Mouse (Mus musculus) gastrocnemius, adult 2 months (tissue): ENCODE results near the gene Grm2. TPM values are rescaled to one million over a fixed set of nuclear protein-coding genes. Genes with fewer than 3 reads are reported as not detected.

Experiments used
- DNase-seq: peaks from one replicate; pipeline ENCODE4 v3.0.0; 2022
- H3K27ac ChIP-seq: fragments of 200-600 bp; 2 replicates; pipeline ENCODE4 v1.8.1; 2022; ENCODE audit warnings: mild to moderate bottlenecking
- H3K4me3 ChIP-seq: fragments of 200-600 bp; 2 replicates; pipeline ENCODE4 v1.8.1; 2022; ENCODE audit warnings: mild to moderate bottlenecking, moderate library complexity
- CTCF ChIP-seq: fragments of 200-600 bp; IDR thresholded peaks from 2 replicates; pipeline ENCODE4 v1.8.1; 2022; ENCODE audit warnings: antibody characterized with exemption, mild to moderate bottlenecking, moderate library complexity
- intact Hi-C: fragments of 180-260 bp; cut with DNase I; formaldehyde crosslinking; loops from one replicate; pipeline ENCODE4 v1.15.1; 2025
- total RNA-seq, 2 experiments: library from RNA; stranded (reverse); gene quantifications; 2 replicates each; pipeline ENCODE4 v1.2.3; 2021

Grm2 gene
- total RNA-seq, 2 experiments from 2014 or later, result not detected

GRCm38 (mm10) chr9:106675965-106676364, 20.1 kb upstream of the Grm2 start:
- DNase-seq, result no peak
- Histone ChIP-seq H3K27ac (no peak overlapping the region), H3K4me3 (no peak overlapping the region)
- TF ChIP-seq CTCF, result no peak
- intact Hi-C loops, result no loop called here

DNA sequence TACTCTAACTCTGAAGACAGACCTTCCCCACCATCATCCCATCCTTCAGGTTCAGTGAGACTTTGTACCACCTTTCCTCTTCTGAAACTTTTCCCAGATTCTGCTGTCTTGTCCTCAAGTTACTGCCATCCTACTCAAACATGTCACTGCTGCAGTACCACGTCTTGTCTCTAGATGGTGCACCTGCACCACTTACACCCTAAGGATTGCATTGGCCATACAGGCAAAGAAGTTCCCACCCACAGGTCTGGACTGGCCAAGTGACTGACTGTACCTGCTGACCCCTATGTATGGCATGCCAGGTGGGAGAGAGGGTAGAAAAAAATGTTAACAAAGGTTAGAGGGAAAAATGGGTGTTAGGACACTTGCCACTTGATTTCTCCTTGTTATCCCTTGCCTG, 19.6 kb upstream of the Grm2 start:
- intact Hi-C loops, result no loop called here
- TF ChIP-seq CTCF, result peak; percentile 98
- DNase-seq, result peak; percentile 83

DNA sequence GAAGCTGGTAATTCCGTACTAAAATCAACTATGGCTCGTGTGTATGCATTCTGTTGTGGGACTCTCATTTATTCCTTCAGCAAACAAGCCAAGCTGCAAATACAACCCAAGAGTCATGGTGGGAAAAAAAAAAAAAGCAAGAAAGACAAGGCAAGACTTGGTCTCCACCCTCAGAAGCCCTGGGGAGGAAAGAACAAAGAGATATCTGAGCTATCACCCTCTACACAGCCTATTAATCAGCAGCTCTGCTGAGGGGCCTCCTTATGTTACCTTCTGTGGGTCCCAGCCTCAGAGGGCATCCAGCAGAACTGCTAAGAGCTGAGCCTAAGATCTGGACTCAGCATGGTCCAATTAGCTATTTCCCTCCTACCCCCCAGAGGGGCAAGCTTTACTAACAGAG, 18.0 kb upstream of the Grm2 start:
- no peak for TF ChIP-seq CTCF
- intact Hi-C loops, result no loop called here
- DNase-seq, result no peak
- Histone ChIP-seq H3K27ac (no peak overlapping the region), H3K4me3 (no peak overlapping the region)

More for the DNA sequence above, 19.6 kb upstream of the Grm2 start:
- Histone ChIP-seq H3K4me3 (no peak overlapping the region), H3K27ac (no peak overlapping the region)

GRCm38 (mm10) chr9:106664856-106665255, 9.0 kb upstream of the Grm2 start:
- no peak overlapping the region for H3K27ac ChIP-seq

GRCm38 (mm10) chr9:106664433-106664832, 8.6 kb upstream of the Grm2 start:
- Histone ChIP-seq H3K4me3 (no peak overlapping the region), H3K27ac (no peak overlapping the region)
- intact Hi-C loops, result no loop called here
- DNase-seq, result no peak
- no peak for TF ChIP-seq CTCF

More at GRCm38 (mm10) chr9:106664856-106665255, 9.0 kb upstream of the Grm2 start:
- DNase-seq, result no peak
- intact Hi-C loops, result no loop called here
- no peak overlapping the region for H3K4me3 ChIP-seq
- TF ChIP-seq CTCF, result no peak

- H3K27ac ChIP-seq, result no peak overlapping the region
- no peak for TF ChIP-seq CTCF
- intact Hi-C loops, result no loop called here
- no peak for DNase-seq
- no peak overlapping the region for H3K4me3 ChIP-seq
Measured at GRCm38 (mm10) chr9:106663200-106663599, 7.3 kb upstream of the Grm2 start.

DNA sequence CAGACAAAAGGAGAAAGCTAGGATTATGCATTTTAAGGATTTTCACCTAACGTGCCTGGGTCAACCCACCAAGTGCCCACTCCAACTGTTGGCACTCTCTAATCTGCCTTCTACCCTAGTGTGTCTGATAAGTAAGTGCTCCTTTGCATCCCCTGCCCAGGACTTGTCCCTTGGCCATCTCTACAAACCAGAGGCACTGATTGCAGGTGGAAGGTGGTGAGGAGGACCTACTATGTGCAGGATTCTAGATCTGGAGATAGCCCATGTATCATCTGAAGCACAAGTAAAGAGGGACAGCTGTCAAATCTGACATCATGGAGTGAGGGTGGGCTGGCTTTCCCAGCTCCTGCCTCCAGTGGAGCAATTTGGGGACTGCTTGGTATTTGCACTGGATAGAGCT, 4.1 kb upstream of the Grm2 start:
- no peak overlapping the region for H3K27ac ChIP-seq
- no peak overlapping the region for H3K4me3 ChIP-seq
- no peak for TF ChIP-seq CTCF
- intact Hi-C loops, result no loop called here
- DNase-seq, result no peak

DNA sequence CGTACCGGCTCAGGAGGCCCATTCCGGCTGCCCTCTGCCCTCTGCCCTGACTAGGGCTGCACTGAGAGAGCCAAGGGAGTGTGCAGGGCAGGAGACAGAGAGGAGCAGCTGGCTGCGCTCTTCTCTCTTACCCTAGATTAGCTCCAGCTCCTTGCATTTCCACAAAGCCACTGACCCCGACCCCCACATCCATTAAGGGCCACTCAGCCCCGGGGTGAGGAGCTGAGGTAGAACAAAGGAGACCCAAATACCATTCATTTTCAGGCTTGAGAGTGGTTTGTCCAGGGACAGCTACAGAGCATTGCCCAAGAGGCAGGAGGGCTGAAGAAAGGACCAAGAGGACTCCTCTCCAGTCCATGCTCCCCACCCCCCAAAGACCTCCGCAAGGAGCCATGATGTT, 3.6 kb upstream of the Grm2 start:
- intact Hi-C loops, result no loop called here
- H3K4me3 ChIP-seq, result no peak overlapping the region
- no peak for DNase-seq
- TF ChIP-seq CTCF, result no peak
- H3K27ac ChIP-seq, result no peak overlapping the region

DNA sequence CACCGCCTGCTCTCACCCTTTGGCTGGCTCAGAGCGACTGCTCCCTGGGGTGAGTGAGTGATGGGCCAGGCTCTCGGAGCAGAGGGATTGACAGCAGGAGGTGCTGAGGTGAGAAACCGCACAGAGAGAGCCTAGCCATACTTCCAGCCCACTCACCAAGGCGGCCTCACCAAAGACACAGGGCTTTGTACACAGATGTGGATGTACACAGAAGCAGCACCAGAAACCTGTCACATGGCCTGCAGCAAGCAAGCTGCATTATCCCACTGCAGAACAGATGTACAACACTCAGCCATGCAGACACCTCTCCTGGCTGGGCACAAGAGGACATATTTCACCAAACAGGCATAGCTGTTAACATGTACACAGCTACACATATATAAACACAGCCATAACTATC, 1.7 kb upstream of the Grm2 start:
- no peak for DNase-seq
- no peak for TF ChIP-seq CTCF
- intact Hi-C loops, result no loop called here
- no peak overlapping the region for H3K27ac ChIP-seq
- H3K4me3 ChIP-seq, result no peak overlapping the region

GRCm38 (mm10) chr9:106656820-106657219, 938 bp upstream of the Grm2 start:
- TF ChIP-seq CTCF, result no peak
- Histone ChIP-seq H3K4me3 (no peak overlapping the region), H3K27ac (no peak overlapping the region)
- intact Hi-C loops, result no loop called here
- DNase-seq, result no peak

- Histone ChIP-seq H3K27ac (no peak overlapping the region), H3K4me3 (no peak overlapping the region)
- TF ChIP-seq CTCF, result 0 out of 2 replicates have a peak, but pooled peaks have one; percentile 4
- intact Hi-C loops, result no loop called here
- no peak for DNase-seq
Measured at GRCm38 (mm10) chr9:106652720-106653119, 3.2 kb downstream of the Grm2 start.

DNA sequence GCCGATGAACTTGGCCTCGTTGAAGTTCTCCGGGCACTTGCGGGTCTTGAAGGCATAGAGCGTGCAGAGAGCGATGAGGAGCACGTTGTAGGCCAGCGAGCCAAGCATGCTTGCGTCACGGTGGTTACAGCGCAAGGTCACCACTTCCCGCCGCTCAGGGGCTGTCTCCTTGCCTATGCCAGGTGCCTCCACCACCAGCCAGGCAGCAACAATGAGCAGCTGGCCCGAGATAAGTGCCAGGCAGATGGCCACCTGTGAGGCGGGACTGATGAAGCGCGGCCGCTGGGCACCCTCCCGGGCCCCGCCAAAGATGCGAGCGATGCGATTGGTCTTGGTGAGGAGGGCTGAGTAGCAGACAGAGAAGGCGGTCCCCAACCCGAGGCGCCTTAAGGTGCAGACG, 8.7 kb downstream of the Grm2 start:
- intact Hi-C loops, result no loop called here

DNA sequence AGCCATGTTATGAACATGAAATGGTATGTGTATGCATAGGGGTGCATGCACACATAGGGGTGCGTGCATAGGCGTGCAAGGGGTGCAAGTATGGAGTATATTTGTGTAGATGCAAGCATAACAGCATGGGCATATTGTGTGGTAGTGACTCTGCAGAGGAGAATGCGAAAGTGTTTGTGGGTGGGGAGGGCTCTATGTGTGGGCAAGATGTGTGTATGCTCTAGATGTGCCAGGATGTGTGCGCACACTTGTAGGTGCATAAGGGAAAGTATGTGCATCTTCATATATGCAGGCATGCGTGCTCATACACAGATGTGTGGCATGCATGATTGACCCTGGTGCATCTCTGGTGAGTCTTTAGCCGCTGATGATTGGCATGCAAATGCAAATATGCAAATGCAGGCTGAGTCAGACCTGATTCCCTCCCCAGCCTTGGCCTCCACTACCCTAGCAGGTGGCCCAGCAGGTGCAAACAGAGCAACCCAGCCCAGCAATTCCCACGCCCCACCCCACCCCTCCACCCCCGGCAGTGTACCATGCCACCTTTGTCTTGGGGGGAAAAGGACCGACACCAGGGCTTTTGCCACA, 10.1 kb downstream of the Grm2 start:
- intact Hi-C loops, result no loop called here
- H3K27ac ChIP-seq, result no peak overlapping the region
- DNase-seq, result no peak
- no peak overlapping the region for H3K4me3 ChIP-seq
- no peak for TF ChIP-seq CTCF

More for the DNA sequence above, 8.7 kb downstream of the Grm2 start:
- no peak for TF ChIP-seq CTCF
- Histone ChIP-seq H3K27ac (no peak overlapping the region), H3K4me3 (no peak overlapping the region)
- DNase-seq, result no peak

DNA sequence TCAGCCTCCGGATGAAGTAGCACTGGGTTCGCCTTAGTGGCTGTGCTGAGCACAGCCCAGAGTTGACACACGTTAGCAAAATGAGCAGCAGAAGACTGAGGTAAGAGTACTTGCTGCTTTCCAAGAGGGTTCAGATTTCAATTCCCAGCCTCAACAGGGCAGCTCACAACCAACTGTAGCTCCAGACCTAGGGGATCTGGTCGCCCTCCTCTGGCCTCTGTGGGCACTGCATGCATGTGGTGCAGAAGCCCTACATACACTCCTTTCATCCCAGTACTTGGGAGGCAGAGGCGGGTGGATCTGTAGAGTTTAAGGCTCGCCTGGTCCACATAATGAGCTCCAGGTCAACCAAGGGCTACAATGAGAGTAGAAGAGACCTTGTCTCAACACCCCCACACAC, 12.1 kb downstream of the Grm2 start:
- TF ChIP-seq CTCF, result no peak
- DNase-seq, result no peak
- intact Hi-C loops, result no loop called here
- H3K27ac ChIP-seq, result no peak overlapping the region
- no peak overlapping the region for H3K4me3 ChIP-seq
